Mouse (Mus musculus): ENCODE results near the gene Rps27a.

DNA sequence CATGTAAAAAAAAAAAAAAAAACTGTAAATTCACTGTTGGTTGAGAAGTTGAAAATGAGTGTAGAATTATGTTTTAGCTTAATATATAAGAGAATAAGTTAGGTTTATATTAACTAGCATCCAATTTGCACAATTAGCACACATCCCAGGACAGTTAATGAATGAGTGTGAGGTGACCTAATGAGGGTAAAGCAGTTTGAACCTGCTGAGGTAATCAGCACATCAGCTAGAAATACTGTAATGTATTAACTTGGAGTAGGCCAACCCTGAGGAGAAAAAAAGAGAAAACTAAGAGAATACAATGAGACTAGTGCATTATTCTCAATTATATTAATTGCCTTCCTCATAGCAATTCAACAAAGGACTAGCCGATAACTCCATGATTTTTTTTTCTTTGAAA lies 38.5 kb downstream of the Rps27a start:
- TF ChIP-seq CTCF (IDR thresholded peaks at IDR 0.05; ENCODE audit: borderline replicate concordance, insufficient read depth, low read length) (no peak), POLR2A (IDR thresholded peaks at IDR 0.05; ENCODE audit: low read depth, low read length) (no peak)
